Mouse (Mus musculus) neural tube, embryonic 12.5 days (tissue): ENCODE results near the gene Cpsf6. TPM values are rescaled to one million over a fixed set of nuclear protein-coding genes. Genes with fewer than 3 reads are reported as not detected.

Experiments used
- ATAC-seq: fragments of 200-750 bp; cut with Nextera tagmentation; 2 replicates; pipeline ENCODE4 v1.8.0; 2017; ENCODE audit warnings: low read depth, mild to moderate bottlenecking, moderate TSS enrichment, moderate library complexity; ENCODE audit not compliant: low FRiP score
- H3K27ac ChIP-seq: fragments of 300-500 bp; sonication (generic); 2 replicates; pipeline ENCODE4 v1.5.1; 2016
- H3K27me3 ChIP-seq: fragments of 300-500 bp; sonication (generic); replicated peaks from 2 replicates; pipeline ENCODE4 v1.6.1; 2016; ENCODE audit warnings: mild to moderate bottlenecking
- H3K36me3 ChIP-seq: fragments of 300-500 bp; sonication (generic); 2 replicates; pipeline ENCODE4 v1.6.1; 2016; ENCODE audit warnings: mild to moderate bottlenecking
- H3K4me1 ChIP-seq: fragments of 300-500 bp; sonication (generic); 2 replicates; pipeline ENCODE4 v1.6.1; 2016
- H3K4me2 ChIP-seq: fragments of 300-500 bp; sonication (generic); replicated peaks from 2 replicates; pipeline ENCODE4 v1.6.1; 2016; ENCODE audit warnings: mild to moderate bottlenecking
- H3K4me3 ChIP-seq: fragments of 300-500 bp; sonication (generic); 2 replicates; pipeline ENCODE4 v1.5.1; 2016
- H3K9ac ChIP-seq: fragments of 300-500 bp; sonication (generic); 2 replicates; pipeline ENCODE4 v1.6.1; 2016; ENCODE audit warnings: mild to moderate bottlenecking
- H3K9me3 ChIP-seq: fragments of 300-500 bp; sonication (generic); 2 replicates; pipeline ENCODE4 v1.6.1; 2016; ENCODE audit warnings: mild to moderate bottlenecking
- WGBS: fragments of 180-500 bp; shearing (Covaris S2); methylation state at CpG from one replicate; pipeline ENCODE4 v1.1.7; 2016; 5-methylcytosine and 5-hydroxymethylcytosine counted together
- polyA plus RNA-seq: library from polyadenylated mRNA; unstranded; fragments of >200 nt; fragmentation: Nextera tagmentation; extraction: Ambion mirVana; gene quantifications from 2 replicates; pipeline ENCODE4 v1.2.1, GENCODE M21; 2016

Cpsf6 gene
- polyA plus RNA-seq, 1 experiment from 2014 or later: 225 TPM

DNA sequence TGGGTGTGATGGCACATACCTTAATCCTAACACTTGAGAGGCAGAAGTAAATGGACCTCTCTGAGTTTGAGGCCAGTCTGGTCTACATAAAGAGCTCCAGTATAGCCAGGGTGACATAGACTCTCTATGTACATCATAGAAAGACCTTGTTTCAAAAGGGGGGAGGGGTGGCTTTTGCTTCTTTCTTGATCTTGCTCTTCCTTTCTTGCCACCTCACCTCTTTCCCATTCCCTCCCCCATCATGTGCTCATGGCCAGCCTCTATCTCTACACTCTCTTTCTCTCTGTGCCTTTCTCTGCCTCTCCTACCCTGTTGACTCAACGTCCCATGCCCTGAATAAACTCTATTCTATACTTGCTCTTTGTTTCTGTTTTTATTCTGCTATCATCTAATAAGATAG is 6.4 kb upstream of the Cpsf6 start:
- Histone ChIP-seq H3K9ac (no peak overlapping the region), H3K9me3 (no peaks in the 10 kb centered on the region), H3K4me1 (no peaks in the 10 kb centered on the region), H3K27me3 (no peaks in the 10 kb centered on the region), H3K27ac (no peak overlapping the region), H3K4me2 (no peak overlapping the region), H3K36me3 (no peaks in the 10 kb centered on the region), H3K4me3 (no peak overlapping the region)
- ATAC-seq: no peak
- 86% methylated on average over 1 of the region's 1 CpGs for WGBS

DNA sequence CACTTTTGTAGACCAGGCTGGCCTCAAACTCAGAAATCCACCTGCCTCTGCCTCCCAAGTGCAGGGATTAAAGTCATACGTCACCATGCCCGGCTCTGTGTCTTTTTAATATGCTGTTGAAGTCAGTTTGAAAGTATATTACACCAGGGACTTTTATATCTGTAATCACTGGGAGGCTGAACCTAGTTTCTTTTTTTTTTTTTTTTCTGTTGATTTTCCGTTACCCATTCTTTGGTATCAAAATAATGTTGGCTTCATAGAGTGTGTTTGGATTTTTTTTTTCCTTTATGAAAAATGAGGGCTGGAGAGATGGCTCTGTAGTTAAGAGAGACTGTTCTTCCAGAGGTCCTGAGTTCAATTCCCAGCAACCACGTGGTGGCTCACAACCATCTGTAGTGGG is 5.6 kb upstream of the Cpsf6 start:
- no peaks in the 10 kb centered on the region for H3K36me3 ChIP-seq
- no peaks in the 10 kb centered on the region for H3K9me3 ChIP-seq
- no peak overlapping the region for H3K4me2 ChIP-seq
- ATAC-seq: no peak
- no peaks in the 10 kb centered on the region for H3K4me1 ChIP-seq
- 84% methylated on average over 4 of the region's 4 CpGs for WGBS
- no peak overlapping the region for H3K4me3 ChIP-seq
- H3K9ac ChIP-seq: no peak overlapping the region
- H3K27me3 ChIP-seq: no peaks in the 10 kb centered on the region
- H3K27ac ChIP-seq: no peak overlapping the region

- Histone ChIP-seq H3K27ac (no peak overlapping the region), H3K4me1 (no peaks in the 10 kb centered on the region), H3K27me3 (no peaks in the 10 kb centered on the region), H3K9me3 (no peaks in the 10 kb centered on the region), H3K36me3 (no peaks in the 10 kb centered on the region), H3K9ac (no peak overlapping the region), H3K4me3 (no peak overlapping the region), H3K4me2 (no peak overlapping the region)
- 85% methylated on average over 2 of the region's 2 CpGs for WGBS
- no peak for ATAC-seq
Measured at GRCm38 (mm10) chr10:117385086-117385430, 5.2 kb upstream of the Cpsf6 start.

- Histone ChIP-seq H3K4me3 (no peak overlapping the region), H3K27ac (no peak overlapping the region), H3K27me3 (no peaks in the 10 kb centered on the region), H3K4me1 (no peaks in the 10 kb centered on the region), H3K9me3 (no peaks in the 10 kb centered on the region), H3K4me2 (no peak overlapping the region), H3K36me3 (no peaks in the 10 kb centered on the region), H3K9ac (no peak overlapping the region)
- WGBS: 89% methylated on average over 4 of the region's 4 CpGs
- no peak for ATAC-seq
Measured at GRCm38 (mm10) chr10:117384386-117385085, 4.7 kb upstream of the Cpsf6 start.

DNA sequence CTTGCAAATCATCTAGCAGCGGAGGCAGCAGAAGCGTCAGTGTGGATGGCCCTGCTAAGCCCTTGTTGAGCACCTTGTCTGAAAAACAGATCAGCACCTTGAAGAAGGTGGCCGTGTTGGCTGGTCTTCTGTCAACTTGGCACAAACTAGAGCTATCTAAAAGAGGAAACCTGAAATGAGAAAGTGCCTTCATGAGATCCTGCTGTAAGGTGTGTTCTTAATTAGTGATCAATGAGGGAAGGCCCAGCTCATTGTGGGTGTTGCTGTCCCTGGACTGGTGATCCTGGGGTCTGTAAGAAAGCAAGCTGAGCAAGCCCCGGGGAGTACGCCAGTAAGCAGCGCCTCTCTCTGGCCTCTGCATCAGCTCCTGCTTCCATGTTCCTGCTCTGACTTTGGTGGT is 4.1 kb upstream of the Cpsf6 start:
- WGBS: 82% methylated on average over 6 of the region's 6 CpGs
- Histone ChIP-seq H3K4me2 (no peak overlapping the region), H3K36me3 (no peaks in the 10 kb centered on the region), H3K9ac (no peak overlapping the region), H3K27me3 (no peaks in the 10 kb centered on the region), H3K4me3 (no peak overlapping the region), H3K9me3 (no peaks in the 10 kb centered on the region), H3K27ac (no peak overlapping the region), H3K4me1 (no peaks in the 10 kb centered on the region)
- ATAC-seq: no peak

- no peaks in the 10 kb centered on the region for H3K27me3 ChIP-seq
- no peaks in the 10 kb centered on the region for H3K36me3 ChIP-seq
- H3K9ac ChIP-seq: no peak overlapping the region
- no peak overlapping the region for H3K27ac ChIP-seq
- no peaks in the 10 kb centered on the region for H3K4me1 ChIP-seq
- 86% methylated on average over 8 of the region's 8 CpGs for WGBS
- no peak overlapping the region for H3K4me2 ChIP-seq
- H3K9me3 ChIP-seq: no peaks in the 10 kb centered on the region
- no peak for ATAC-seq
- H3K4me3 ChIP-seq: no peak overlapping the region
Measured at GRCm38 (mm10) chr10:117382996-117383550, 3.3 kb upstream of the Cpsf6 start.

DNA sequence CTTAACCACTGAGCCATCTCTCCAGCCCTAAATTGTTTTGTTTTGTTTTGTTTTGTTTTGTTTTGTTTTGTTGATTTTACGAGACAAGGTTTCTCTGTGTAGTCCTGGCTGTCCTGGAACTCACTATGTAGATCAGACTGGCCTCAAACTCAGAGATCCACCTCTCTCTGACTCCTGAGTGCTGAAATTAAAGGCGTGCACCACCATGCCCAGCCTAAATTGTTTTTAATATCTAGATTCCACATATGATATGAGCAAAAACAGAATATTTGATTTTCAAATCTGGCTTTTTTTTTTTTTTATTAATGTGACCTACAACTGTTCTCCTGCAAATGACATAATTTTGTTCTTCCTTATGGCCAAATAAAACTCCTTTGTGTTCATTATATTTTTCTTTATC is 2.3 kb upstream of the Cpsf6 start:
- 85% methylated on average over 2 of the region's 2 CpGs for WGBS

DNA sequence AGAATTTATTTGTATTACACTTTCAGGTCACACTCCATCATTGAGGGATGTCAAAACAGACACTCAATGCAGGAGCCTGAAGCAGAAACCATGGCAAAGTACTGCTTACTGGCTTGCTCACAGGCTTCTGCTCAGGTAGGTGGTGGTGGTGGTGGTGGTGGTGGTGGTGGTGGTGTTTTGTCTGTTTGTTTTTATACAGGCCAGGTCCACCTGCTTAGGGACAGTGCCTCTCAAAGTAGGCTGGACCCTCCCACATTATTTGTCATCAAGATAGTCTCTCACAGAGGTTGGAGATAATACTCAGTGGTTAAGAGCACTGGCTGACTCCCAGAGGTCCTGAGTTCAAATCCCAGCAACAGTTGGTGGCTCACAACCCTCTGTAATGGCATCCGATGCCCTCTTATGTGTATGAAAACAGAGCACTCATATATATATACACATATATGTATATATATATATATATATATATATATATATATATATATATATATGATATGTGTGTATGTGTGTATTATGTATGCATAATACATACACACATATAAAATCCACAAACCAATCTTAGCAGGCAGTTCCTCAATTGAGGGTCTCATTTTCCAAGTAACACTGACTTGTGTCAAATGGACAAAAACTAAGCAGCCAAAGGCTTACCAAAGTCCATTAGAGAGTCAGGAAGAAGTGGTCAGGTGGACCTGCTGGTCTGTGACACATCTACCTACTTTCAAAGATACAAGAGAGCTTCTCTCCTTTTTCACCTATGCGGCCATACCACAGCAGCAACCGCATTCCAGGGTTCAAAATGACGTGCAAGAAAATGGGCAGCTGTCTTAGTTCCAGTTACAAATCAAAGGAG is 1.1 kb upstream of the Cpsf6 start:
- H3K9me3 ChIP-seq: no peaks in the 10 kb centered on the region
- no peak for ATAC-seq
- WGBS: 98% methylated on average over 4 of the region's 4 CpGs
- H3K4me1 ChIP-seq: no peaks in the 10 kb centered on the region
- no peak overlapping the region for H3K27ac ChIP-seq
- H3K4me2 ChIP-seq: no peak overlapping the region
- H3K4me3 ChIP-seq: no peak overlapping the region
- no peaks in the 10 kb centered on the region for H3K27me3 ChIP-seq
- no peak overlapping the region for H3K9ac ChIP-seq
- no peaks in the 10 kb centered on the region for H3K36me3 ChIP-seq

More for the DNA sequence above, 2.3 kb upstream of the Cpsf6 start:
- Histone ChIP-seq H3K4me1 (no peaks in the 10 kb centered on the region), H3K9me3 (no peaks in the 10 kb centered on the region), H3K4me2 (no peak overlapping the region), H3K36me3 (no peaks in the 10 kb centered on the region), H3K27ac (no peak overlapping the region), H3K4me3 (no peak overlapping the region), H3K27me3 (no peaks in the 10 kb centered on the region), H3K9ac (no peak overlapping the region)
- ATAC-seq: no peak

DNA sequence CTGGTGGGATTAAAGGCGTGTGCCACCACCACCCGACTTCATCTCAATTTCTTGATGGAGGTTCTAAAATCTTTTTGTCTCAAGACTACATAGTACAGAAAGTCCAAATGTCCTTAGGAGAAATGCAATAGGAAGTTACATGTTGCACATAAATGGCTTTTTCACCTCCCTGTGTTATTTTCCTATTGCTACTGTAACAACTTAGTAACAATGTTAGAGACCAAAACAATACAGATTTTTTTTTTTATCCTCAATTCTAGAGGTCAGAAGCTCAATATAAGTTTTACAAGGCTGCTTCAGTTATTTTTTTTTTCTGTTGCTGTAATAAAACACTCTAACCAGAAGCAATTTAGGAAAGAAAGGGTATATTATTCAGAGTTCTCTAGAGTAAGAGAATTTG is 374 bp downstream of the Cpsf6 start:
- Histone ChIP-seq H3K4me3 (no peak overlapping the region), H3K27ac (no peak overlapping the region), H3K9ac (no peak overlapping the region), H3K4me2 (no peak overlapping the region), H3K9me3 (no peaks in the 10 kb centered on the region), H3K27me3 (no peaks in the 10 kb centered on the region), H3K4me1 (0 out of 2 replicates have a peak, but pooled peaks cover 3% of the 10 kb centered on the region), H3K36me3 (no peaks in the 10 kb centered on the region)
- WGBS: 95% methylated on average over 2 of the region's 2 CpGs
- ATAC-seq: no peak

- H3K9me3 ChIP-seq: no peaks in the 10 kb centered on the region
- WGBS: 93% methylated on average over 3 of the region's 3 CpGs
- H3K9ac ChIP-seq: no peak overlapping the region
- no peak overlapping the region for H3K4me2 ChIP-seq
- ATAC-seq: no peak
- no peak overlapping the region for H3K27ac ChIP-seq
- H3K4me1 ChIP-seq: 0 out of 2 replicates have a peak, but pooled peaks cover 3% of the 10 kb centered on the region
- H3K27me3 ChIP-seq: no peaks in the 10 kb centered on the region
- no peak overlapping the region for H3K4me3 ChIP-seq
- H3K36me3 ChIP-seq: no peaks in the 10 kb centered on the region
Measured at GRCm38 (mm10) chr10:117378642-117379041, 1.2 kb downstream of the Cpsf6 start.

- no peak overlapping the region for H3K4me3 ChIP-seq
- H3K27ac ChIP-seq: no peak overlapping the region
- no peak overlapping the region for H3K9ac ChIP-seq
- H3K36me3 ChIP-seq: no peaks in the 10 kb centered on the region
- 95% methylated on average over 11 of the region's 11 CpGs for WGBS
- H3K9me3 ChIP-seq: no peaks in the 10 kb centered on the region
- H3K27me3 ChIP-seq: no peaks in the 10 kb centered on the region
- 0 out of 2 replicates have a peak, but pooled peaks cover 3% of the 10 kb centered on the region for H3K4me1 ChIP-seq
- ATAC-seq: no peak
- no peak overlapping the region for H3K4me2 ChIP-seq
Measured at GRCm38 (mm10) chr10:117378291-117378555, 1.6 kb downstream of the Cpsf6 start.

DNA sequence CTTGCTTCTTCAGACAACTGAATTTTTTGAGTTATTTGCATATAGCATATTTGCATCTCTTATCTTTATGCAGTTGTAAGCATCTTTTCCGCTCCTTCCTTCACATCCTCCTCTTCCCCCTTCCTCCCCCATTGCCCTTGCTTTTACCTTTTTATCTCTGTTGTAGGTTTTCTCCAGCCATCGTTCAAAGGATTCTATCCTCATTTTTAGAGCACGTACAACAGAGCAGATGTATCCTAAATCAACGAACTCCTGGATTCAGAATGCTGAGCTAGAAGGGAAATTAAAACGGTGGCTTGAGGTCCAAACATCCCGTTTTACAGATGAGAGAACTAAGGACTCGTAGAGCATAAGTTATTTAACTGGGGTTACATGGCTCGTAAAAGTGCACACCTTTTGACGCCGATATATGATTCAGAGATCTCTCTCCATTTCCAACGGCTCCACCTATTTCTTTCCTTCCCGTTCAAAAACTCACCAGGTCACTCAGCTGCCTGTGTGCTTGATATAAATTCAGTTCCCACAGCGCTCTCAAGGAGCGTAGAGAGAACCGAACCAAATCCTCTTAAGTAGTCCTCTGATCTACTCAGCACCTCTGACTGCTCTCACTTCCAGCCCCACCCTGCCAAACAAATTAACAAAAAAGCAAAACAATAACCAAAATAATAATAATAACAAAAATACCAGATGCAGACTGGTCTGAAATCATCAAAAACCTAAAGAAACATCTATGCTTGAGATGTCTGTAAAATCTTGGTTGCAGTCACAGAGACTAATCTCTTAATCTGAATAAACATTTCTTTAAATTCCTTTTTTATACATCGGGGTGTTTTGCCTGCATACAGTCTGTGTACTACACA is 2.2 kb downstream of the Cpsf6 start:
- WGBS: 28% methylated on average over 16 of the region's 16 CpGs
- H3K4me2 ChIP-seq: peak overlapping the region; percentile 73
- H3K4me3 ChIP-seq: peak overlapping the region; percentile 11; the same call in 1 of the 2 replicates
- 0 out of 2 replicates have a peak, but pooled peaks cover 6% of the 10 kb centered on the region for H3K4me1 ChIP-seq
- H3K9me3 ChIP-seq: no peaks in the 10 kb centered on the region
- H3K27me3 ChIP-seq: no peaks in the 10 kb centered on the region
- no peaks in the 10 kb centered on the region for H3K36me3 ChIP-seq
- H3K27ac ChIP-seq: no peak overlapping the region
- ATAC-seq: no peak
- peak overlapping the region; percentile 56; the same call in 1 of the 2 replicates for H3K9ac ChIP-seq
